Mouse (Mus musculus): ENCODE results near the gene Cyp21a1.
"Not testable (repeated sequence)": the region's sequence is repeated elsewhere in the genome, so short reads cannot be mapped to it uniquely, and the experiment has no call there.

Cyp21a1 gene

DNA sequence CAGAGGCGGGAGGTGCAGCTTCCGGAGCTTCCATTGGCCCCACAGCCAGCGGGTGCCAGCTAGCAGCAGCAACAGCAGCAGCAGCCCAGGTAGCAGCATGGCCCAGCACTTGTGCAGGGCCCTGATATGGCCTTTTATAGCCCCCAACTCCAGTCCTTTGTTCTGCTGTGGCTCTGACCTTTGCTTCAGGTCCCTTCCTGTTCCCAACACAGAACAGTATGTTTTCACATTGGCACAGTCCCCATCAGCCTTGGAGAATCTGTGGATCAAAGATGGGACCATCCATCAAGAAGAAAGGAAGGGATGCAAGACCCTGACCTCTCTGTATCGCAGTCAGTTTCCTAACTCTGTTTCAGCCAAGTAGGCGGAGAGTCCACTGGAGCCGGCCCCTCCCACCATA is at the start of gene Cyp21a1:
TSS of gene Cyp21a1 (minus strand) at position 261 of the 400 bp plus-strand sequence.
- not testable (repeated sequence) for DNase-seq (ENCODE audit: low spot score in 2 of 2)

DNA sequence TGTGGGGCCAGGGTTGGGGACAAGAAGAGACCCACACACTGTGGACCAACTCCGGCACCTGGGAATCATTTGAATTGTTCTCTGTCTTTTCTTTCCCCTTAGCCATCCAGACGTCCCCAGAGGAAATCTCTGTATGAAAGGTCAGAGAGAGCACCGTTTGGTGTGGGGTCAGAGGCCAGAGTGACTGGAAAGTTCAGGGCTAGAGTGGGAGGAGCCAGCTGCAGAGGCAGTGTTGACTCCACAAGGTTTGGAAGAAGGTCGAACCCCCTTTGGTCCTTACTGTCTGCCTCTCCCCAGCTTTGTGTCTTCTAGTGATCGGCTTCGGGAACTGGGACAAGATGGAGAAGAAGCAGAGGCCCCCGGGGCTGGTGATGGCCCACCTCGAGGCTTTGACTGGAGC is 49.1 kb upstream of the Cyp21a1 start:
- DNase-seq (ENCODE audit: low spot score in 2 of 2): no peak

DNA sequence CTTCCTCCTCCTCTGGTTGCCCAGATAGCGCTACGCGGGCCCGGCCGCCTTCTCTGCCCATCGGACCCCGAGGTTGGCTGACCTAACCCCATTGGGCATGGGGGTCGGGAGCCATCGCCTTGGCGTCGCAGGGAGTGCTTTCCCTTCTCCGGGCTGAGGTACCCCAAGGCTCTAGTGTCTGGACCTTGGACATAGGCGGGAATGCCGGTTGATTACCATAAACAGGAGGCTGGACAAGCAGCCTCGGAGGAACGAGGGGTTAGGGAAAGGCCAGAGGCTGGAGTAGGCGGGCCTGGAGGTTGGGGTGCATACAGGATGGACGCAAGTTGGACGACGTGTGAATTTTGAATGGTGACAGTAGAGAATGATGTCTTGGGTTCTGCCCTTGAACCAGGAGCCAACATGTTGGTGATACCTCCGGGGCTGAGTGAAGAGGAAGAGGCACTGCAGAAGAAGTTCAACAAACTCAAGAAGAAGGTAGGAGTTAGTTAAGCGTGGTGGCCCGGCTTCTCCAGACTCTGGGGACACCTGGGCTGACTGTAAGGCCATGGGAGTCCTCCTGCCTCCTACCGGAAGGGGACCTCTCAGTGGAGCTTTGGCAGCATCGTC is 46.3 kb upstream of the Cyp21a1 start:
- DNase-seq (ENCODE audit: low spot score in 2 of 2): no peak

DNA sequence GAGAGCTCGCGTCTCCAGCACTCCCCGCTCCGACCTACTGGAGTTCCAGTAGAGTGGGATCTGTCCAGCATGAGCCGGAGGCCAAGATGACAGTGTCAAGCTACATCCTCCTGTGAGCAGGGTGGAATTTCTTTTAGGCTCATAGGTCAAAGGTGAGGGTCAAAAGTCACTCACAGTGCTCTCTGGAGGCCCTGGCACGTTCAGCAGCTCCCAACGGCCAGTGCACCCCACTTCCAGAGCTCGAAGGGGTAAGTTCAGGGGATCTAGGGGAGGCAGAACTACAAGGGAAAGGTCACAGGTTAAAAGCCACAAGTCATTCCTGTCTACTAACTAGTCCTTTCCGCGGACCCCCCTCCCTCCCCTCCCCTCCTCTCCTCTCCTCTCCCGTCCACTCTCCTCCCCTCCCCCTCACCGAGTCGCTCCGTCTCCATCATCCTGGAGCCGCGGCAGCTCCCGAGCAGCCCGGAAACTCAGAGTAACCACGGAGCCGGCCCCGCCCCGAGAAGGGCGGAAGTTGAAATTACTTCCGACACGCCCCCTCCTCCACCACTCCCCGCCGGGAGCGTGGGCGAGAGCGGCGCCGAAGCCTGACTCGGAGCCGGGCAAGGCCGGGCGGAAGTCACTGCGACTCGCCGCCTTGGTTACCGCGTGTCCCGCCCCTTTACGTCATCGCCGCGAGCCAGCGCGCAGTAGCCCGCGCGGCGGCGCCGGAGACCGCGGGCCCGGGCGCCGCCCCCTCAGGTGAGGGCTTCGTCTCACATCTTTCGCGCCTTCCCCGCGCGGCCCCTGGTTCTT is 45.6 kb upstream of the Cyp21a1 start, which contains the start of the genes Skiv2l and Nelfe:
TSS of gene Skiv2l (minus strand) at position 489 of the 795 bp plus-strand sequence.
TSS of gene Nelfe (plus strand) at position 670 of the 795 bp plus-strand sequence.
- peak; percentile 97 to 98 for DNase-seq (ENCODE audit: low spot score in 2 of 2)

DNA sequence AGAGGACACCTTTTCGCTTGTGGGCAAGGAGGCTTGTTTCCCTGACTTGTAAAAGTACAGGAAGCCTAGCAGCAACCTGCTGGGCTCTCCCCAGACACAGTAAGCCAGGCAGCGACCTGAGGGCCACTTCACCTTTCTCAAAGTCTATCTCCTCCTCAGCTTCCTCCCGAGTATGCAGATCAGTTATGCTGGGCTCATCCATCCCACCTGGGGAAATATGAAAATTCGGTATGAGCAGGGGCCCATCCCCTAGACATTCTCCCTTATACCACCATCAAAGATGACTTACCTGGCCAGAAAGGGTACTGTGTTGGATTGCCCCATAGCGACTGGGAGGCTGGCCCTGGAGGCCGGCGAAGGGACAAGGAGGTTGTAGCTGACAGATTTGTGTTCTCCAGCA is 43.3 kb upstream of the Cyp21a1 start:
- DNase-seq (ENCODE audit: low spot score in 2 of 2): no peak

DNA sequence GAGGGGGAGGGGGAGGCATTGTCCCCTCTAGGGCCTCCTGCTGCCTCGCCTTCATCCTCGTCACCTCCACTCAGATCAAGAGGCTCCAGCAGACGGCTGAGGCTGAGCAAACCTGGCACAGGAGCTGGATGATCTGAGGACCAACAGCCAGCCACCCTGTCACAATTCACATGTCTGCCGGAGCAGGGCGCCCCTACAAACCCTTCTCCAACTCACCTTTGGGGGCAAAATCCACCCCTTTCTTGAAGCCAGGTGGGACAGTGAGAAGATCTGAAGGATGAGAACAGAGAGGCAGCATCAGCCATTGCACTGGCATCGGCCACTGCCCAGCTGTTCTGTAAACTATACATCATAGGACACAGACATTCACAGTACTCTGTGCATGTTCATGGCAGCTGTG is 42.8 kb upstream of the Cyp21a1 start:
- no peak for DNase-seq (ENCODE audit: low spot score in 2 of 2)

DNA sequence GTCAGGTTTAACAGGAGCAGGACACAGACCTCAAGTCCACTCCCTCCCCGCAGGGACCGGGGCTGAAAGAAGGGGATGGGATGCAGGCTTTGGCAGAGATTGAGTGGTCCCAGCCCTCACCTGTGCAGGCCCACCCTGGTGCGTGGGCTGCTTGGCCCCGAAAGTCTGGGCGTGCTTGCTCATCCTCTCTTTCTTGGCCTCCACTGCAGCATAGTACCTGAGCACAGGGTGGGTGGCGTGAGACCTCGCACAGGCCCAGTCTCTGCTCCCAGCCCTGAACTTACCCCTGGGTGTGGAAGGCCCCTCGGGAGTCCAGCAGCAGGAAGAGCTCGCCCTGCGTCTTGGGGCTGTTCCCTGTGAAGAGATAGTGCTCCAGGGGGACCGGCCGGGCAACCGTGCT is 40.5 kb upstream of the Cyp21a1 start:
- no peak for DNase-seq (ENCODE audit: low spot score in 2 of 2)

DNA sequence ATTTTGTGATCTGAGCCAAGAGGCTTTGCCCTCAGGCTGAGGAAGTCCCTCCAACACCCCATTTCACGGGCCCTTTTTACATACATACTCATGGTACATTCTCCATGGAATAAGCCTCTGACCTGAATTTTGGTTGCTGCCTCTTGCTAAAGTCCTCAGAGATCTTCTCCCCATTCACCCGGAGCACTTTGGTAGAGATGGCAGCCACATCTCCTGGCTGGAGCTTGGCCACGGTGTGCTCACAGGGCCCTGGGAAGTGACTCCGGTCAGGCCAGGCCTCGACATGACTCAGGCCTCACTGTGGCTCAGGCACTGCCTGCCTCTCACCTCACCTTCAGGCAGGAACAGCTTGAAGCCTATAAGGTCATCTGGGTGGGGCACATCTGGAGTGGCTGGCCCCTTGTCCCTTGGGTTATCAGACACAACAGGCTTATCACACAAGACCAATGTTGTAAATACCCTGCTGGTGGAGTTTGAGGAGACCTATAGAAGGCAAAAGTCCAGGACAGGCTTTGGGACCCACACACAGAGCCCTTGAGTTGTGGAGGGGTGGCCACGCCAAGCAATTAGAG is 36.5 kb upstream of the Cyp21a1 start:
- DNase-seq (ENCODE audit: low spot score in 2 of 2): no peak

DNA sequence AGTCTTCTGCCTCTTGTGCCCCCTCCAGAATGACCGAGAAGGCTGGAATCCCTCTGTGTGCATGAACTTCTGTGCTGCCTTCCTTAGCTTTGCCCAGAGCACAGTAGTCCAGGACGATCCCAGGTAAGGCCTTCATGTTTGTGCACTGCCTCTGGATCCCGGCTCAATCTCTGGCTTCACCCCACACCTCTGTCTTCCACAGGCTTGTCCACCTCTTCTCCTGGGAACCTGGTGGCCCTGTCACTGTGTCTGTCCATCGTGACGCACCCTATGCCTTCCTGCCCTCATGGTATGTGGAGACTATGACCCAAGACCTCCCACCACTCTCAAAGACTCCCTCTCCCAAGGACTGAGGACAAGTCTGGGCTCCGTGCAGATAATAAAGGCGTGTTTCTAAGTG is 34.4 kb upstream of the Cyp21a1 start:
- no peak for DNase-seq (ENCODE audit: low spot score in 2 of 2)

DNA sequence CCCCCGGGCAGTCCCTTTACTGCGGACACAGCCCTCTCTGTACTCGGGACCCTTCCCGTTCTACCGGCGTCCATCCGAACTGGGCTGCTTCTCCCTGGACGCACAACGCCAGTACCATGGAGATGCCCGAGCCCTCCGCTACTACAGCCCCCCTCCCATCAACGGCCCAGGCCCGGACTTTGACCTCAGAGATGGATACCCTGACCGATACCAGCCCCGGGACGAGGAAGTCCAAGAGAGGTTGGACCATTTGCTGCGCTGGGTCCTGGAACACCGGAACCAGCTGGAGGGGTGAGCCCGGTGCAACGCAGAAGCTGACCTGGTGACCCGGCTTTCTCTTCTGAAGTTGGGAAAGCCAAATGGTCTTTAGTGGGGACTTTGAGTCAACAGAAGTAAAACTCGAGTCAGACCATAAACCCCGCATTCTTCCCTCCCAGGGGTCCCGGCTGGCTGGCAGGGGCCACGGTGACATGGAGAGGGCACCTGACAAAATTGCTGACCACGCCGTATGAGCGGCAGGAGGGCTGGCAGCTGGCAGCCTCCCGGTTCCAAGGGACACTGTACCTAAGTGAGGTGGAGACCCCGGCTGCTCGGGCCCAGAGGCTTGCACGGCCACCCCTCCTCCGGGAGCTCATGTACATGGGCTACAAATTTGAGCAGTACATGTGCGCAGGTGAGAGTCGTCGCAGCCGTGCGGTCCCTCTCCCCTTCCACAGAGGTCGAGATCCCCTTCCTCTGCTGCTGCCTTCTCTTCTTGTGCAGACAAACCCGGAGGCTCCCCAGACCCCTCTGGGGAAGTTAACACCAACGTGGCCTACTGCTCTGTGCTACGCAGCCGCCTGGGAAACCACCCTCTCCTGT is 33.3 kb upstream of the Cyp21a1 start:
- DNase-seq (ENCODE audit: low spot score in 2 of 2): no peak

DNA sequence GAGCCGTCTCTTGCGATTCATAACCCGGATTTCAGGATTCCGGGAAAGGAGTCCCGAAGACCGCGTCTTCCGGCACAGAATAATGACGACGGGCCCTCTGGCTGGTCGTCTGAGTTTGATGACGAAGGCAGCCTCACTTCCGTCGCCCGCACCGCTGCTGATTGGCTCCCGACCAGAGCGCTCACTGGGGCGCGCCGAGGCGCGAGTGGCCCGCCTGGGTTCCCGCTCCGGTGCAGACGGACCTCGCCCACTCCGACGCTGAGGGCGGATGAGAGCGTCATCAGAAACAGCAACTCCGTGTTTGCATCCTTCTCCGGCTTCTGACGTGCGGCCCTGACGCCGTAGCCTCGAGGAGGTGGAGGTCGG is 32.5 kb upstream of the Cyp21a1 start, which contains the start of the genes Stk19 and Dxo:
TSS of gene Stk19 (minus strand) at position 90 of the 366 bp plus-strand sequence.
TSS of gene Dxo (plus strand) at position 164 of the 366 bp plus-strand sequence.
- DNase-seq (ENCODE audit: low spot score in 2 of 2): peak; percentile 95 to 97

DNA sequence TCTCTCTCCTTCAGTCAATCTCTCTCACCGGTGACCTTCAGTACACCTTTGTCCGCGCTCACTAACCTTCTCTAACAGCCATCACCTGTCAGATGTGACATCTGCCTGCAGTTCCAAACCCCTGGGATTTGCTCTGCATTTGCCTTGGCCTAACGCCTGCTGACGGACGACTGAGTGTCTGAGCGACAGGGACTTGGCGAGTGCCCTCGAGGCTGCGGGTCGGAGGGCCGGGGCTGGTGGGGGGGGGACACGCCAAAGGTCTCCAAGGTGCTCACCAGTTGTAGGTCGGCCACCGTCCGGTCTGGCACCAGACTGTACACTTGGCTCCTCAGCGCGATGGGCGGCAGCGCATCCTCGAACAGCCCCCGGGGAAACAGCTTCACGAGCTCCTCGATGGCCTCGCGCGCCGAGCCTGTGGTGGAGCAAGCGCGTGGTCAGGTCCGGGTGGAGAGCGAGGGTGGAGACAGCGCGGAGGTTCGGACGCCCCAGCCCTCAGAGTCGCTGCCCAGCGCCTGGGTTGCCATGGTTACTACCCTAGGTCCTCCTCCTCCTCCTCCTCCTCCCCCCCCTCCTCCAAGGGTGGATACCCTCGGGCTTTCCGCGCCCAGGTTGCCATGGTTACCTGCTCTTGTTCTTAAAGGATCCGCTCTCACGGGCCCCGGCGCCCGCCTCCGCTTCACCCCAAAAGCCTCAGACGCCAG is 31.9 kb upstream of the Cyp21a1 start:
- DNase-seq (ENCODE audit: low spot score in 2 of 2): no peak

DNA sequence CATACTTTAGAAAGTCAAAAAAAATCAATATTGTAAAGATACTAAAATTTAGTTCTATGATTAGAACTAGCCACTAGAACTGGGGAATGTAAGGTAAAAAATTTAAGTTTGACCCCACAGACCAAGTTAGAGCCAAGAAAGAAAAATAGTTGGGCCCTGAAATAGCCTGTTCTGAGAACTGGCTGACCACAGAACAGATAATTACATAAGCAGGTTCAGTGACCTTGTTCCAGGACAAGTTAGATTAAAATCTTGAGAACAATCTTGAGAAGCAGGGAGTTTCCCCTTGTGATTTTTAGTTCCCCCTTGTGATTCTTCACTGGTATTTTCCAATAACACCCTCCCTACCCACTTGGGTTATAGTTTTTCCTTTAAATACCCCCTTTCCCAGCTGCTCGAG is 26.4 kb upstream of the Cyp21a1 start:
- not testable (repeated sequence) for DNase-seq (ENCODE audit: low spot score in 2 of 2)

DNA sequence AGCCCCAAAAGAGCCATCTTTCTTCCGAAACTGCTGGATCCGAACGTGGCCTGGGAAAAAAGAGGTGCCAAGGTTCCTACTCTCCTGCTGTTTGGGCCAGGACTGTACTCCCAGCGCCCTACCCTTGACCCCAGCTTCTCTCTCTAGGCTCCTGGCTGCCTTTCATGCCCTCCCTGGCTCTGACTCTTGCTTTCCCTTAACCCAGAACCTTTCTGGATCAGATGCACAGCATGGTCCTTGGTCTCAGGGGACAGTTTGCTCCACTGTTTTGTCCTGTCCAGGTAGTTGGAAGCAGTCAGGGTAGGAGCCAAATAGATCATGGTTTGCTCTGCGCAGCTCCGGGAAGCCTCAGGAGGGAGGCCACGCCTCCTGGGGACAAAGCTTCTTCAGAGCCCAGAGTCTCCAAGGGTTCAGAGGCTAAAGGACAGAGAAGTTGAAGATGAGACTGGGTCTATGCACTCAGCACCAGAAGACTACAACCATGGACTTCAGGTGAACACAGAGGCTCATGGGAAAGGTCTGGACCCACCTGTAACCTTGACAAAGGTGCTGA is 10.5 kb upstream of the Cyp21a1 start:
- no peak for DNase-seq (ENCODE audit: low spot score in 2 of 2)

DNA sequence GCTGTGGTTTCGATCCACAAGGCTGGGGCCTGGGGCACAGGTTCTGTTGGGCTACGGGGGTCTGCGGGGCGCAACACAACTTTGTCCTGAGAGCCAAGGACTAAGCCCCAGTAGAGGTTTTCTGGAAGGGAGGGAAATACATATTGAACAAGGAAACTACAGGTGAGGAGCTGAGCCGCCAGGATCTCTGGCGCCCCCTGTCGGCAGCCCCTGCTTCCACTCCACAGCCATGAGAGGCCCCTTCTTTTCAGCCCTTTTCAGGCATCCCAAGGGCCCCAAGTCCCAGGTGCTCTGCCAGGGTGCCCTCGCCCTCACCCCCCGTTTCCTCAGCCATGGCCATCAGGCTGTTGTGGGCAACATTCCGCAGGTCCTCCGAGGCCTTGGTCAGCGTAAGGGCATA is 9.4 kb upstream of the Cyp21a1 start:
- DNase-seq (ENCODE audit: low spot score in 2 of 2): not testable (repeated sequence)

DNA sequence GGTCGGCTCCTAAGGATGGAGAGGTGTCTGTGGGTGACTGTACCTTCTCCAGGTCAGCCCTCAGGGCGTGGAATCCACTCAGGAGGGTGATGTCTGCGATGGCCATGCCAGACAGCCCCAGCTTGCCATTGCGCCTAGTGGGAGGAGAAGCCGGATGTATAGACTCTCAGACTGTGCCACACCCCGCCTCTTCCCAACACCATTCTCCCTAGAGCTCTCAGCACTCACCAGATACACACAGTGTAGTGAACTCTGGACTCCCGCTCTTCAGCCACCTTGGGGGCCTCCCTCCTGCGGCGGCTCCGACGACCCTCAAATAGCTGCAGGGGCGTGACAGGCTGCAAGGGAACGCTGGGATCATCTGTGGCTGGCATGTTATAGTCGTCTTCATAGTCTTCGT is 6.9 kb upstream of the Cyp21a1 start:
- DNase-seq (ENCODE audit: low spot score in 2 of 2): no peak

DNA sequence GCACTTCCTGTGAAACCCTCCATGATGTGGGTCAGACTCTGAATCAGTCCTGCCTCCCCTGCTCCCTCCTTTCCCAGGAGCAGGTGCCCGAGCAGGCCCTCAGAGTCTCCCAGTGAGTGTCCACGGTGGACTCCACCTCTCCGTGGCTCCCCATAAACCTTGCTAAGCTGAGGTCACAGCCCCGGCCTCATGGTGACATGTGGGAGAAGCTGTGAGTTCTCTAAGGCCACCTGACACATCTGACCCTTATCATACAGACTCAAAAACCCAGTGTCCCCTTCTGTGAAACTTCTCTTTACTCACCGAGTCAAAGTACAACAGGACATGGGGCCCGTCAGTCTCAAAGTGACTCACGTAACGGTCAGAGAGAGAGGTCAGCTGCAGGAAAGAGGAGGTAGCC is 6.5 kb upstream of the Cyp21a1 start:
- not testable (repeated sequence) for DNase-seq (ENCODE audit: low spot score in 2 of 2)

DNA sequence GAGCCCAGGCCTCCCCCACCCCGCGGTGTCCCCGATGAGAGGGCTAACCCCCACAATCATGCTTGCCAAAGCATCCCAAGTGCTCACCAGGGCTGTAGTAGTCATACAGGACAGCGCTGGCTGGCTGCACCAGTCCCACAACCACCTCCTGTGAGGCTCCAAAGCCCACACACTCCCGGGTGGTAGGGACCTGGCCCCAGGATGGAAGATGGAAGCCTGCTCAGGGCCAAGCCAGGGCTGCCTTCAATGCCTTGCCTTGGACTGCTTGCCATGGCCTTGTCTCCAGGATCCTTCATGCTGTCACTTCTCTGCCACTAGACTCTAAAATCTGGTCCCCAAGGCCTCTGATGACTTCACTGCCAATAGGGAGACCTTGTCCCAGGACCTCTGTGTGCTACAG is 6.0 kb upstream of the Cyp21a1 start:
- not testable (repeated sequence) for DNase-seq (ENCODE audit: low spot score in 2 of 2)

DNA sequence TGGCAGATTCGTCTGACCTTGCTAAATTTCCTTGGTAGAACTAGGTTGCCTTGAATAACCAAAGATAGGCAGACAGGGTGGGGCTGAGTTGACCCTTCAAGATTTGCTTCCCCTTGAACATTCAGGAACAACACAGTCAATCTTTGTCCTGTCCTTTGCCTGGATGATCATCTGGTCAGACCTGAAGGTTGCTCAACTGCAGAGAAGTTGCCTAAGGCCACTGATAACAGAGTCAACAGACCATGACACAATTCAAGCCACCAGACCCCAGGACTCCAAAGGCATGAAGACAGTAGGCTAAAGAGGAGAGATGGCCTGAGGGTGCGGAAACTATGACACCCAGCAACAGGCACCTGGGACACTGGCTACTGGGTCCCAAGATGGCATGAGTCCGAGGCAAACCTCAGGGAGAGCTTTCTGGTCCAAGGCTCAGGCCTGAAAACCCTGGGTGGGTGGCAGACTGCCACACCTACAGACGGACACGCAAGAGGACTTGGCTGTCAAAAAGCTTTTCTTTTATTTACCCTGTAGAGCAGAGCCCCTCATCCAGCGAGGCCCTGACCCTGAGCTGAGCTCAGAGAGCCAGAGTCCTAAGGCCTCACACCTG is 4.3 kb upstream of the Cyp21a1 start:
- DNase-seq (ENCODE audit: low spot score in 2 of 2): no peak

DNA sequence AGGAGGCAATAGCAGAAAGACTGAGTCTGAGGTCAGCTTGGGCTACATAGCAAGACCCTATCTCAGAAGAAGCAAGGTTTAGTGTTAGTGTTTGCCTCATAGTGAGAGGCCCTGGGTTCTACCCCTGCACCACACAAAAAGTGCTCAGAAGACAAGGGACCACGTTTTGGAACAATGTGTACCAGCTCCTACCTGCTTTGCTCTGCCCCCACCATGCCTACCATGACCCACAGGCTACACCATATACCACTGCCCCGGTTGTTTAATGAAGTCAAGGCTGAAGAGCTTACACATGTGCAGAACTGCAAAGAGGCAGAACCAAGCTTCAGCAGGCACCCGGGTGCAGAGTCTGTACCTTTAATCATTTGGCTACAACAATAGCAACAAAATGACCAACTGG is 2.8 kb upstream of the Cyp21a1 start:
- DNase-seq (ENCODE audit: low spot score in 2 of 2): no peak

Data from urinary bladder, postnatal 4 days (tissue).